Mouse (Mus musculus) stomach, postnatal 0 days (tissue): Measurements from ENCODE around the gene Hltf. TPM values are rescaled to one million over a fixed set of nuclear protein-coding genes. Genes with fewer than 3 reads are reported as not detected.
A peak's percentile ranks its signal among the peaks of the same experiment; 100 is the strongest.

Source experiments
- ATAC-seq: fragments of 200-750 bp; cut with Nextera tagmentation; 2 replicates; pipeline ENCODE4 v1.8.0; 2017; ENCODE audit not compliant: low FRiP score, low TSS enrichment
- DNase-seq: peaks from one replicate; pipeline ENCODE4 v3.0.0-alpha.2; 2016; ENCODE audit warnings: low spot score
- H3K27ac ChIP-seq: fragments of 300-500 bp; sonication (generic); replicated peaks from 2 replicates; pipeline ENCODE4 v1.5.1; 2014; ENCODE audit warnings: mild to moderate bottlenecking, control low read depth
- H3K27me3 ChIP-seq: fragments of 300-500 bp; sonication (generic); 2 replicates; pipeline ENCODE4 v1.6.1; 2014; ENCODE audit warnings: low read length; ENCODE audit not compliant: control insufficient read depth, insufficient read depth
- H3K36me3 ChIP-seq: fragments of 300-500 bp; sonication (generic); 2 replicates; pipeline ENCODE4 v1.6.1; 2014; ENCODE audit warnings: low read length, mixed read lengths; ENCODE audit not compliant: control insufficient read depth, insufficient read depth
- H3K4me1 ChIP-seq: fragments of 300-500 bp; sonication (generic); replicated peaks from 2 replicates; pipeline ENCODE4 v1.6.1; 2014; ENCODE audit warnings: antibody characterized with exemption; ENCODE audit not compliant: control insufficient read depth, insufficient read depth
- H3K4me2 ChIP-seq: fragments of 300-500 bp; sonication (generic); replicated peaks from 2 replicates; pipeline ENCODE4 v1.6.1; 2014; ENCODE audit warnings: low read depth, mild to moderate bottlenecking, control low read depth, moderate library complexity
- H3K4me3 ChIP-seq: fragments of 300-500 bp; sonication (generic); 2 replicates; pipeline ENCODE4 v1.5.1; 2014; ENCODE audit warnings: low read depth, low read length, control low read depth
- H3K9ac ChIP-seq: fragments of 300-500 bp; sonication (generic); 2 replicates; pipeline ENCODE4 v1.6.1; 2014; ENCODE audit warnings: mild to moderate bottlenecking, low read length, control low read depth, mixed read lengths
- H3K9me3 ChIP-seq: fragments of 300-500 bp; sonication (generic); 2 replicates; pipeline ENCODE4 v1.6.1; 2016; ENCODE audit warnings: low read length; ENCODE audit not compliant: control insufficient read depth
- CTCF ChIP-seq: IDR thresholded peaks from 2 replicates; pipeline ENCODE4 v1.5.1; 2016; ENCODE audit warnings: antibody characterized with exemption, low read depth, mild to moderate bottlenecking, moderate library complexity
- EP300 ChIP-seq: optimal IDR thresholded peaks from 2 replicates; pipeline ENCODE3; 2016; ENCODE audit warnings: antibody characterized with exemption
- WGBS: fragments of 180-500 bp; shearing (Covaris S2); extraction: QIAGEN DNeasy Blood & Tissue Kit; methylation state at CpG from one replicate; pipeline ENCODE4 v1.1.7; 2014; 5-methylcytosine and 5-hydroxymethylcytosine counted together
- polyA plus RNA-seq: library from polyadenylated mRNA; unstranded; fragments of >200 nt; fragmentation: Nextera tagmentation; extraction: Ambion mirVana; gene quantifications from 2 replicates; pipeline ENCODE4 v1.2.1, GENCODE M21; 2015

Hltf gene
- polyA plus RNA-seq, 1 experiment from 2014 or later, result 9.2 TPM

- Histone ChIP-seq H3K4me2 (no peak overlapping the region), H3K9ac (no peak overlapping the region), H3K9me3 (no peaks in the 10 kb centered on the region), H3K4me3 (no peak overlapping the region), H3K27ac (no peak overlapping the region), H3K27me3 (no peaks in the 10 kb centered on the region), H3K4me1 (no peaks in the 10 kb centered on the region), H3K36me3 (no peaks in the 10 kb centered on the region)
- WGBS, result 80% methylated on average over 8 of the region's 8 CpGs
- DNase-seq (no peak), ATAC-seq (peak; percentile 15; the same call in 1 of the 2 replicates)
- TF ChIP-seq EP300 (no peak), CTCF (no peak)
These were observed 73.1 kb downstream of the Hltf start for GRCm38 (mm10) chr3:20130456-20131349.

- ATAC-seq (peak; percentile 65; the same call in 1 of the 2 replicates), DNase-seq (no peak)
- no peak overlapping the region for H3K4me2 ChIP-seq
- H3K9me3 ChIP-seq, result no peaks in the 10 kb centered on the region
- no peak overlapping the region for H3K4me3 ChIP-seq
- TF ChIP-seq CTCF (no peak), EP300 (no peak)
- WGBS, result 41% methylated on average over 2 of the region's 2 CpGs
- no peak overlapping the region for H3K9ac ChIP-seq
- no peak overlapping the region for H3K27ac ChIP-seq
- H3K4me1 ChIP-seq, result no peaks in the 10 kb centered on the region
- H3K27me3 ChIP-seq, result no peaks in the 10 kb centered on the region
- no peaks in the 10 kb centered on the region for H3K36me3 ChIP-seq
These were observed 73.7 kb downstream of the Hltf start for GRCm38 (mm10) chr3:20131350-20131720.

GRCm38 (mm10) chr3:20132731-20133130 is 75.1 kb downstream of the Hltf start:
- H3K9me3 ChIP-seq, result no peaks in the 10 kb centered on the region
- H3K27ac ChIP-seq, result no peak overlapping the region
- no peaks in the 10 kb centered on the region for H3K27me3 ChIP-seq
- TF ChIP-seq CTCF (no peak), EP300 (no peak)
- no peaks in the 10 kb centered on the region for H3K36me3 ChIP-seq
- H3K9ac ChIP-seq, result no peak overlapping the region
- DNase-seq, result no peak
- no peak for ATAC-seq
- H3K4me2 ChIP-seq, result no peak overlapping the region
- WGBS, result 76% methylated on average over 1 of the region's 1 CpGs
- no peak overlapping the region for H3K4me3 ChIP-seq
- no peaks in the 10 kb centered on the region for H3K4me1 ChIP-seq

GRCm38 (mm10) chr3:20133745-20134144 is 76.1 kb downstream of the Hltf start:
- H3K4me3 ChIP-seq, result no peak overlapping the region
- no peaks in the 10 kb centered on the region for H3K4me1 ChIP-seq
- DNase-seq, result no peak
- WGBS, result 80% methylated on average over 1 of the region's 1 CpGs
- no peak overlapping the region for H3K4me2 ChIP-seq
- no peaks in the 10 kb centered on the region for H3K36me3 ChIP-seq
- TF ChIP-seq CTCF (no peak), EP300 (no peak)
- ATAC-seq, result no peak
- no peaks in the 10 kb centered on the region for H3K27me3 ChIP-seq
- no peak overlapping the region for H3K9ac ChIP-seq
- H3K27ac ChIP-seq, result no peak overlapping the region
- no peaks in the 10 kb centered on the region for H3K9me3 ChIP-seq

- ATAC-seq, result no peak
These were observed 76.9 kb downstream of the Hltf start for GRCm38 (mm10) chr3:20134545-20134944.

More at GRCm38 (mm10) chr3:20134545-20134944, 76.9 kb downstream of the Hltf start:
- Histone ChIP-seq H3K9me3 (no peaks in the 10 kb centered on the region), H3K4me3 (no peak overlapping the region), H3K36me3 (no peaks in the 10 kb centered on the region), H3K4me1 (no peaks in the 10 kb centered on the region), H3K9ac (no peak overlapping the region), H3K4me2 (no peak overlapping the region), H3K27ac (no peak overlapping the region), H3K27me3 (no peaks in the 10 kb centered on the region)
- 65% methylated on average over 3 of the region's 3 CpGs for WGBS
- DNase-seq, result no peak
- TF ChIP-seq CTCF (no peak), EP300 (no peak)
